Mouse (Mus musculus): ENCODE measurements at regions not wholly inside any gene's neighbourhood (a gene's known extent, or its start where the extent isn't known, plus 50 kb on each side); places are given as distances from the start of the nearest gene placed in this dataset.
"Not testable (repeated sequence)": the region's sequence is repeated elsewhere in the genome, so short reads cannot be mapped to it uniquely, and the experiment has no call there.

DNA sequence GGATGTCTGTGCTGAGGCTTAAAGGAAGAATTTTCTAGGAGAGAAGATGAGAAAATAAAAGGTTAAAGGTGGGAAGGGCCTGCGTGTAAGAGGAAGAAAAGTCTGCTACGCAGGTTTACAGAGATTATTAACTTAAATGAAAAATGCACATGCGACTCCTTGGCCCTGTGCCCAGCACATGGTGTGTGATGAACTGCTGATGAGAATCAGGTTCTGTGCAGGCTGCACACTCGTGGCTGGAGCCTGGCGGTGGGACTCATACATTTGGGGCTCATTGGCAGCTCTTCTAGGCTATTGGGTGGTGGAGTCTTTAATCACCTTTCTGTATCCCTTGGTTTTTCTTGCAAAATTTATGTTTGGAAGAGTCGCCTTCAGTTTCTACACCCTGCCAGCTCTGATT is 85.1 kb upstream of the Akt3 start:
- H3K4me3 ChIP-seq (ENCODE audit: low read depth, low read length), result no peak overlapping the region
- H3K27me3 ChIP-seq (ENCODE audit: control insufficient read depth, insufficient read depth, low read length), result no peaks in the 10 kb centered on the region
- WGBS, result 17% methylated on average over 6 of the region's 6 CpGs
- H3K4me1 ChIP-seq (ENCODE audit: control insufficient read depth, insufficient read depth, insufficient read length, low read length), result peaks cover 5% of the 10 kb centered on the region
- no peaks in the 10 kb centered on the region for H3K36me3 ChIP-seq (ENCODE audit: control insufficient read depth, insufficient read depth, low read length)
- TF ChIP-seq CTCF (IDR thresholded peaks at IDR 0.05; ENCODE audit: extremely low read depth, insufficient read length, insufficient replicate concordance, low read depth, low read length) (no peak), POLR2A (IDR thresholded peaks at IDR 0.05; ENCODE audit: low read depth, low read length) (no peak)
- H3K27ac ChIP-seq (ENCODE audit: insufficient read depth, low read depth, low read length), result no peak overlapping the region

DNA sequence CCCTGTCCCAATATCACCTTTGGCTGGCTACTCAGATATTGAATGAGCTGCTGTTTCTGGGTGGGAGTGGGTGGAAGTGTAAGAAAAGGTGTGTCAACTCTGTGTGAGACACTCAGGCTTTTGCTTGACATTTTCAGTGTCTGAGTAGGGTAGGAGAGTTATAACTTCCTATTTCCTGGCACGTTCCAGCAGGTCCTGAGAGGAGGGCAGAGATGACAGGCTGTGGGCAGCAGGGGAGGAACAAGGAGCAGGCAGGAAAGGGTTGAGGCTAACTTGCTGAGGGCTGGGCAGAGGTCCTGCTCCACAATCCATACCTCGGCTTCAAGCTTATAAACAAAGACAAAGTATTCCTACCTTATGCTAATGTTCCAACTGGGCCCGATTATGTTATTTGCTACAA is 82.2 kb upstream of the Akt3 start:
- TF ChIP-seq POLR2A (IDR thresholded peaks at IDR 0.05; ENCODE audit: low read depth, low read length) (no peak), CTCF (IDR thresholded peaks at IDR 0.05; ENCODE audit: extremely low read depth, insufficient read length, insufficient replicate concordance, low read depth, low read length) (no peak)
- Histone ChIP-seq H3K27me3 (ENCODE audit: control insufficient read depth, insufficient read depth, low read length) (no peaks in the 10 kb centered on the region), H3K36me3 (ENCODE audit: control insufficient read depth, insufficient read depth, low read length) (no peaks in the 10 kb centered on the region), H3K4me3 (ENCODE audit: low read depth, low read length) (no peak overlapping the region), H3K4me1 (ENCODE audit: control insufficient read depth, insufficient read depth, insufficient read length, low read length) (peaks cover 5% of the 10 kb centered on the region), H3K27ac (ENCODE audit: insufficient read depth, low read depth, low read length) (no peak overlapping the region)
- 63% methylated on average over 3 of the region's 3 CpGs for WGBS

DNA sequence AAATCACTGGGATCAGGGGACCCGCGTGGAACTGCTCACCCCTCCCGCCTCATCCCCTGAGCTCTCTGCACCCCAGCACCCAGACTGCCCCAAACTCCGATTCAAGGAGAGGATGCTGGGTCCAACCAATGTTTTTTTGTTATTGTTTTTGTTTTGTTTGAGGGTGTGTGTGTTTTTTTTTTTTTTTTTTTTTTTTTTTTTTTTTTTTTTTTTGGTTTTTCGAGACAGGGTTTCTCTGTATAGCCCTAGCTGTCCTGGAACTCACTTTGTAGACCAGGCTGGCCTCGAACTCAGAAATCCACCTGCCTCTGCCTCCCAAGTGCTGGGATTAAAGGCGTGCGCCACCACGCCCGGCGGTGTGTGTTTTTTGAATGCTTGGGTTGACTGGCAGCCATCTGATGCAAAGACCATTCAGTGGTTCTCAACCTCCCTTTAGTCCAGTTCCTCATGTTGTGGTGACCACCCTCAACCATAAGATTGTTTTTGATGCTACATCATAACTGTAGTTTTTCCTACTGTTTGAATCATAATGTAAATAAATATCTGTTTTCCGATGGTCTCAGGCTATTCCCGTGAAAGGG is 81.3 kb upstream of the Akt3 start:
- not testable (repeated sequence) for H3K36me3 ChIP-seq (ENCODE audit: control insufficient read depth, insufficient read depth, low read length); H3K27ac ChIP-seq (ENCODE audit: insufficient read depth, low read depth, low read length); H3K4me1 ChIP-seq (ENCODE audit: control insufficient read depth, insufficient read depth, insufficient read length, low read length); H3K27me3 ChIP-seq (ENCODE audit: control insufficient read depth, insufficient read depth, low read length)
- peak overlapping the region; percentile 84 for H3K4me3 ChIP-seq (ENCODE audit: low read depth, low read length)
- 64% methylated on average over 11 of the region's 13 CpGs for WGBS

DNA sequence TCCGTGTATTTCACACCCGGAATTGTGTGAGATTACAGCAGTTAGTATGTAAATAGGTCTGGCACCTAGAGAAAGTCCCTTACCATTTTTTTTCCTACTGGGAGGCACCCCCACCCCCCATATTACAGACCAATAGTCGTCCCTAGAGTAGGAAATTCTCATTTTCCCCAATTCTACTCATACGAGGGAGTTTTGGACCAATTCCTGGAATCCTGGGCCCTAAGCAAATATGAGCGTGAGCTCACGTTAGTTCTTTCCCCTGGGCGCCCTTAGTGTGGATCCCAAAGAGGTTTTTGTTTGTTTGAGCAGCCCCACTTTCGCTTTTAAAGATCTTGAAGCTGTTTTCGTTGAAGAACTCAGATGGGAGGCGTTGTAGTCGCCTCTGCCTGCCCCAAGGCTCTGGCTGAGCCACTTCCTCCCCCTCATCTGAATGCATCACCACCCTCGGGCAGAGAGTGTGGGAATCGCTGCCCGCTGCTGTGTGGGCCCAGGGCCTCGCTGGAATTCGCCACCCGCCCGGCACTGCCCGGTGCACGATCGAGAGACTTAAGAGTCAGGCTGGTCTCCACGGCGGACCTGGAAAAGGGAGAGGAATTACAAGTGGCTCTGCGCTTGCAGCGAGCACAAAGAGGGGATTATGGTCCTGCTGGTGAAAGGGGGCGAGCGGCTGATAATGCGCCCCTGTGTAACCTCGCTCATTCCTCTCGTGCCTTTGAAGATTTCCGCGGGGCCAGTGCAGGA is 80.6 kb upstream of the Akt3 start:
- H3K36me3 ChIP-seq (ENCODE audit: control insufficient read depth, insufficient read depth, low read length), result no peaks in the 10 kb centered on the region
- H3K27me3 ChIP-seq (ENCODE audit: control insufficient read depth, insufficient read depth, low read length), result no peaks in the 10 kb centered on the region
- peaks cover 5% of the 10 kb centered on the region for H3K4me1 ChIP-seq (ENCODE audit: control insufficient read depth, insufficient read depth, insufficient read length, low read length)
- 4% methylated on average over 32 of the region's 32 CpGs for WGBS
- peak overlapping the region; percentile 84 for H3K4me3 ChIP-seq (ENCODE audit: low read depth, low read length)
- TF ChIP-seq CTCF (IDR thresholded peaks at IDR 0.05; ENCODE audit: extremely low read depth, insufficient read length, insufficient replicate concordance, low read depth, low read length) (no peak), POLR2A (IDR thresholded peaks at IDR 0.05; ENCODE audit: low read depth, low read length) (no peak)
- H3K27ac ChIP-seq (ENCODE audit: insufficient read depth, low read depth, low read length), result no peak overlapping the region

DNA sequence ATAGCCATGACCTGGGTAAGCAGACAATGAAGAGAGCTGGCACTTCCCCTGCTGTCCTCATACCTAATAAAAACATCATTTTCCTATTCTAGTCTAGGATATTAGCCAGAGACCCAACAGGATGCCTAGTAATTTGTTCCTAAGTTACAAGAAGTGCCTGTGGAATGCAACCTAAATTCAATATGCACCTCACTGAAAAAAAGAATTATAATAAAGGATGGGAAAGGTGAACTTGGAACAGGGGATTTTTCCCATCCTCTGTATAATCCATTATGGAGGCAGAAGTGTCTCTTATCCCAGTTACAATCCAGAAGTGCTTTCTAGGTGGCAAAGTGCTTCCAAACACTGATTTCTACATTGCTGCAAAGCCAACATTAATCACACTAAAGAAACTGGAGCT is 79.8 kb upstream of the Akt3 start:
- no peak overlapping the region for H3K27ac ChIP-seq (ENCODE audit: insufficient read depth, low read depth, low read length)
- H3K27me3 ChIP-seq (ENCODE audit: control insufficient read depth, insufficient read depth, low read length), result no peaks in the 10 kb centered on the region
- H3K4me3 ChIP-seq (ENCODE audit: low read depth, low read length), result no peak overlapping the region
- peaks cover 5% of the 10 kb centered on the region for H3K4me1 ChIP-seq (ENCODE audit: control insufficient read depth, insufficient read depth, insufficient read length, low read length)
- H3K36me3 ChIP-seq (ENCODE audit: control insufficient read depth, insufficient read depth, low read length), result no peaks in the 10 kb centered on the region
- TF ChIP-seq POLR2A (IDR thresholded peaks at IDR 0.05; ENCODE audit: low read depth, low read length) (no peak), CTCF (IDR thresholded peaks at IDR 0.05; ENCODE audit: extremely low read depth, insufficient read length, insufficient replicate concordance, low read depth, low read length) (no peak)

DNA sequence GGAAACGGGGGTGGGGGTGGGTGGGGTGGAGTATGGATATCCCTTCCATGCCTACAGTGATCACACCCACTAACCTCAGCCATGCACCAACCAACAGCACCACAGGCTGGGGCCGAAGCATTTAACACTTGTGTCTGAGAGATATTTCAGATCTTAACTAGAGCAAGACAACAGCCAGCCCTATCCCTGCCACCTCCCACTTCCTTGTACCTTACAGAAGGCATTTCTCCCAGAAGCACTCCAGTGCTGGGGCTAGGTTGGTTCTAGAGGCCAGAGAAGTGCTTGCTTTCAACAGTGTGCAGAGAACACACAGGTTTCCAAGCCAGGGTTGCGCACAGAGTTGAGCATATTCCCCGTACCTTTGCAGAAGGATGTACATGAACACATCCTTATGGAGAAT is 79.1 kb upstream of the Akt3 start:
- H3K27ac ChIP-seq (ENCODE audit: insufficient read depth, low read depth, low read length), result no peak overlapping the region
- WGBS, result 82% methylated on average over 4 of the region's 4 CpGs
- no peaks in the 10 kb centered on the region for H3K36me3 ChIP-seq (ENCODE audit: control insufficient read depth, insufficient read depth, low read length)
- no peaks in the 10 kb centered on the region for H3K27me3 ChIP-seq (ENCODE audit: control insufficient read depth, insufficient read depth, low read length)
- H3K4me1 ChIP-seq (ENCODE audit: control insufficient read depth, insufficient read depth, insufficient read length, low read length), result peaks cover 5% of the 10 kb centered on the region
- H3K4me3 ChIP-seq (ENCODE audit: low read depth, low read length), result no peak overlapping the region
- TF ChIP-seq CTCF (IDR thresholded peaks at IDR 0.05; ENCODE audit: extremely low read depth, insufficient read length, insufficient replicate concordance, low read depth, low read length) (no peak), POLR2A (IDR thresholded peaks at IDR 0.05; ENCODE audit: low read depth, low read length) (no peak)

DNA sequence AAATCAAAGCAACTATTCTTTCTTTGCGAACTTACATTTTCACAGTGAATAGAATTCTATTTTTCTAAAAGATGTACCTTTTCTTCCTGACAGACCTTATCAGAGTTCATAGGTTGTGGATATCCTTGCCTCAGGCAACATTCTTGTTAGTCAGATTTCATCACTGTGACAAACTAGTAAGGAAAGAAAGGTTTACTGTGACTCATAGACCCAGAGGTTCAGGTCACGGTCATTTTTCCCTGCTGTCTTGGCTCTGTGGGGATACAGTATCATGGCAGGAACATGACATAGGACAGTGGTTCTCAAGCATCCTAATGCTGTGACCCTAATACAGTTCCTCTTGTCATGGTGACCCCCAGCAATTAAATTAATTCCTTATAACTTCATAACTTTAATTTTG is 78.4 kb upstream of the Akt3 start:
- H3K27ac ChIP-seq (ENCODE audit: insufficient read depth, low read depth, low read length), result no peak overlapping the region
- TF ChIP-seq CTCF (IDR thresholded peaks at IDR 0.05; ENCODE audit: extremely low read depth, insufficient read length, insufficient replicate concordance, low read depth, low read length) (no peak), POLR2A (IDR thresholded peaks at IDR 0.05; ENCODE audit: low read depth, low read length) (no peak)
- 89% methylated on average over 2 of the region's 2 CpGs for WGBS
- no peaks in the 10 kb centered on the region for H3K27me3 ChIP-seq (ENCODE audit: control insufficient read depth, insufficient read depth, low read length)
- H3K4me3 ChIP-seq (ENCODE audit: low read depth, low read length), result no peak overlapping the region
- H3K36me3 ChIP-seq (ENCODE audit: control insufficient read depth, insufficient read depth, low read length), result no peaks in the 10 kb centered on the region
- H3K4me1 ChIP-seq (ENCODE audit: control insufficient read depth, insufficient read depth, insufficient read length, low read length), result peaks cover 5% of the 10 kb centered on the region

Measured in small intestine, adult 2 months (tissue).